Mouse (Mus musculus): Measurements from ENCODE around the gene Ogfr. TPM values are rescaled to one million over a fixed set of nuclear protein-coding genes. Genes with fewer than 3 reads are reported as not detected.

Gene Ogfr
- total RNA-seq (2021), result 10 to 100 TPM; 37.7 to 38.2 TPM
- long read RNA-seq, experiment 1, transcript Ogfr-201 (7 exons, 2,449 nt), result major isoform, 46 of 62 reads
- long read RNA-seq, experiment 1, partial matches to known transcripts, result 3 of 62 reads
- long read RNA-seq, experiment 1, other reads (novel, unspliced or antisense), result 13 of 62 reads
- long read RNA-seq, experiment 2, transcript Ogfr-201 (7 exons, 2,449 nt), result major isoform, 22 of 34 reads
- long read RNA-seq, experiment 2, partial matches to known transcripts, result 5 of 34 reads
- long read RNA-seq, experiment 2, other reads (novel, unspliced or antisense), result 7 of 34 reads

- intact Hi-C loops (cut with DNase I), result loop anchor here (5.0 kb wide), 1 partner anchor 88 kb away; no protein-coding TSS in a partner anchor
- peak; percentile 87 to 90 for DNase-seq
These were observed at the start of gene Ogfr for GRCm38 (mm10) chr2:180589123-180589831. Gene Ogfr (plus strand): TSS chr2:180589245.

DNA sequence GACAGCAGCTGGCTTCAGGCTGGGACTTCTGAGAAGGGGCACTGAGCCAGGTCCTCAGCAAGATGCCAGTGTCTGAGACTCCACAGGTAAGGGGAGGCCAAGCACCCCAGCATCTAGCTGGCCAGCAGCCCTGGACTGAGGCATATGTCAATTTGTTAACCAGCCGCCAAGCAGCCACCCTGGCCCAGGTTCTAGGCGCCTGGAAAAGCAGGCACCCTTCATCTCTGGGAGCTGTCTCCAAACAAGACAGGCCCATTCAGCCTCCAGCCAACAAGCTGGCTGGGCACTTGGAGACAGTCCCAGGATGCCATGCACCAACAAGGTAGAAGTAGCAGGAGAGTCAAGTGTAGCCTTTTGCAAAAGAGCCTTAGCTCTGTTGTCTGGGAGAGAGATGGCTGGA, 45.4 kb upstream of the Ogfr start:
- DNase-seq, result no peak
- intact Hi-C loops (cut with DNase I), result no loop called here

GRCm38 (mm10) chr2:180545046-180545445, 44.0 kb upstream of the Ogfr start:
- intact Hi-C loops (cut with DNase I), result no loop called here
- DNase-seq, result no peak

DNA sequence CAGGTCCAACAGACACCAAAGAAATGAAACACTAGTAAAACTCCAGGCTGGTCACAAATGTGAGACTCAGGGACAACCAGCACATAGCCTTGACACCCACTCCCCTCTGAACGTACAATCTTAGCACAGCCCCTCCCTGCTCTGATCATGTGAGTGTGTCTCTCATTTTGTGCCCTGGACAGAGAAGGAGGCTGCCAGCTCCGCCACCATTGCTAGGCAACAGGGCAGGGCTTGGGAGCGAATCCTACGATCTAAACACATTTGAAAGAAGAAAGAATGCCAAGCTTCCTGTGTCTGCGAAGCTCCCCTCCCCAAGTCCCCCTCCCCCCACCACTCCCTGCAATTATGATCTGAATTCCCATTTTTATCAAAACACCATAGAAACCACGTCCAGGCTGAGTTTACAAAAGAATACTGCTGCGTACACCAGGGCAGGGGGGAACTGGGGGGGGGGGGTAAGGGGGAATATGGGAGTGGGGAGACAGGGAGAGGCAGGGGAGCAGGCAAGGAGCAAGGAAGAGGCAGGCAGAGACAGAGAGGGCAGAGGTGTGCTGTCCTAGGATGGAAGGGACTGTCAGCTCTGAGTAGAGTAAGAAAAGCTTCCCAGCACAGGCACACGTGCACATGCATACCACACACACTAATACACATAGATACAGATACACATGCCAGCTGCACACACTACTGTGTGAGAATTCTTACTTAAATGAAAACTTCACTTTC, 41.5 kb upstream of the Ogfr start:
- intact Hi-C loops (cut with DNase I), result no loop called here
- no peak for DNase-seq

GRCm38 (mm10) chr2:180552340-180552739, 36.7 kb upstream of the Ogfr start:
- no peak for DNase-seq
- intact Hi-C loops (cut with DNase I), result no loop called here

GRCm38 (mm10) chr2:180555219-180555618, 33.8 kb upstream of the Ogfr start:
- DNase-seq, result no peak
- intact Hi-C loops (cut with DNase I), result no loop called here

GRCm38 (mm10) chr2:180556470-180556869, 32.6 kb upstream of the Ogfr start:
- intact Hi-C loops (cut with DNase I), result no loop called here
- no peak for DNase-seq

GRCm38 (mm10) chr2:180560245-180560644, 28.8 kb upstream of the Ogfr start:
- intact Hi-C loops (cut with DNase I), result loop anchor here (1.0 kb wide), 1 partner anchor 87 kb away; no protein-coding TSS in a partner anchor
- DNase-seq, result no peak

- no peak for DNase-seq
- intact Hi-C loops (cut with DNase I), result no loop called here
These were observed 26.9 kb upstream of the Ogfr start for GRCm38 (mm10) chr2:180562146-180562545.

DNA sequence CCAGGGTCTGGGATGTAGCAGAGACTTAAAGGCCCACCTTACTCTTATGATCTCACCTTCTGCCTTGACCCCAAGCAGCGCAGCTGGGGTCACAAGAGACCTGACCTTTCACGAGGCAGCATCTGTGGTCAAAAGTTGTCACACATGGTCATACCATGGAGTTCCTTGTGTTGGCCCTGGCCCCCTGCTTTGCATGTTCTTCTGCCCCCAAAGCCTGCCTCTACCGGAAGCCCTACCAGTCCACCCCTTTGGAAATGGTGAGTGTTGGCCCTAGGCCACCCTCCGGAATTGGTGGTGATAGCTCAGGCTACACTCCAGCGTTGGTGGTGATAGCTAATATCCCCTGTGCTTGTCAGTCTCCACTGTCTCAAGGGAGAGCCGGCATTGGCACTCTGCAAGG, 25.7 kb upstream of the Ogfr start:
- DNase-seq, result no peak
- intact Hi-C loops (cut with DNase I), result no loop called here

GRCm38 (mm10) chr2:180563841-180564240, 25.2 kb upstream of the Ogfr start:
- intact Hi-C loops (cut with DNase I), result no loop called here
- no peak for DNase-seq

DNA sequence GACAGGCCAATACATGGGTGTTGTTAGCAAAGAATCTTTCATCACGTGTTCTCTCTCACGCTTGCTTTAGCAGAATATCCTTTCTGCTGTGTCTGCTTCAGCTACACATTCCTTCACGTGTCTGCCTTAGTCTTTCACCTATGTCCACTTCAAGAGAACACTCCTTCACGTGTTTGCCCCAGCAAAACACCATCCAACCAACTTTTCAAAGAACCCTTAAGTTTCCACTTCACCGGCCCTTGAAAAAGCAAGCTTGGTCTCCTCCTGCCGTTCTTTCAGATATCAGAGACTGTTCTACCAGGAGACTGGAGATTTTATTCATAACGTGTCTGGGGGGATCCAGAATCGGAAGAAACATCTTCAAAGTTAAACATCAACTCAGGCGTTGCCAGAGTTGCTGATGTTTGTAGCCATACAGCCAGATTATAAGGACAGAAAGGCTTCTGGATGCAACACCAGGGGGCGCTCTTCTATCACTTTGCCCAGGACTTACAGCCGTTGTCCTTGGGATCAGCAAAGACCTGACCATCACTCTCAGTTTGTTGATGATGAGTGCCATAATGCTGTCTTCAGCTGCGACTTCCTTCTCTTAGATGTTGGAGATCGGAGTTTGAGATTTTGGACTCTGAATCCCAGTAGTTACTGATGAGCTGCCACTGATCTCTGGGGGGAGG, 22.7 kb upstream of the Ogfr start:
- DNase-seq, result peak; percentile 64 to 74
- intact Hi-C loops (cut with DNase I), result no loop called here

DNA sequence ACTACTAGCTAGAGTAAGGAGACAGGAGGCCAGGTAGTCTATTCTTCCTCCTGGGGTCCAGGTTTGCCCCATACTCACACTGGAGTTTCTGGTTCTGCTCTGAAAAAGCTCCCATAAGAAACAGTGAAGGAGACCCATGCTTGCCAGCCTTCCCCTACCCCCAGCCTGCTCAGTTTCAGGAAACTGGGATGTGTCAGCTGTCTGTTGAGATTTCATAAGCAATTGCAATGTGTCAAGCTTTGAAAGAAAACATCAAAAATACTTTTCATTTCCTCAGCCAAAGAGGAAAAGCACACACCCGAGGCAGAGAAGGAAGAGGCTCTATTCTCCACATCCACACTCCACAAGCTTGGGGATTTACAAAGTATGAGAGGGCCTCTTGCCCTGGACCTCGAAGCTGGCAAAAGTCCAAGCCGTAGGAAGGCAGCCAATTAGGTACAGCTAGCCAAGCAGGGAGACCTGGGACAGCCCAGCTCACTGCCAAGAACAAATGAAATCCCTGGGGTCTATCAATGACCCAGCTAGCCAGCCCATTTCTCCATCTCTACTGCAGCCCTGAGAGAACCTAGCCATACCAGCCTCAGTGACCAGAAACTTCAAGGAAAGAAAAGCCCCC, 19.9 kb upstream of the Ogfr start:
- intact Hi-C loops (cut with DNase I), result no loop called here
- peak; percentile 70 to 75 for DNase-seq

DNA sequence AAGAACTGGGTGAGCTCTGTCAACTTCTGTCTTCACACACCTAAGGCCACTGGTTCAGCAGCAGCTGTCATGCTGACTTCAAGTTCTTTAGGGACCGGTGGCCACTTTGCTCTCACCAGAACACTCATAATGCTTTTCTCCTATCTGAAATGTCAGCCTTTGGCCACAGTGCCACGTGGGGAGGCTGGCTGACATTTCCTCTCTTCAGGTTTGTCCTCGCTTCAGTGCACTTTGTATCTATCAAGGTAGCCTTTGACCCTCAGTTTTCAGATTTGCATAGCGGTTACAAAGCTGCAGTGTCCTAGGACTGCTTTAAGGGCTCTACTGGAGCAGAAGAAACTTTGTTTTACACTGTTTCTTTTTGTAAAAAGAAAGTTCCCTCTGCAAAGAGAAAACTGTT, 12.6 kb upstream of the Ogfr start:
- intact Hi-C loops (cut with DNase I), result loop anchor here (5.0 kb wide), 1 partner anchor 299 kb away; no protein-coding TSS in a partner anchor
- no peak for DNase-seq

DNA sequence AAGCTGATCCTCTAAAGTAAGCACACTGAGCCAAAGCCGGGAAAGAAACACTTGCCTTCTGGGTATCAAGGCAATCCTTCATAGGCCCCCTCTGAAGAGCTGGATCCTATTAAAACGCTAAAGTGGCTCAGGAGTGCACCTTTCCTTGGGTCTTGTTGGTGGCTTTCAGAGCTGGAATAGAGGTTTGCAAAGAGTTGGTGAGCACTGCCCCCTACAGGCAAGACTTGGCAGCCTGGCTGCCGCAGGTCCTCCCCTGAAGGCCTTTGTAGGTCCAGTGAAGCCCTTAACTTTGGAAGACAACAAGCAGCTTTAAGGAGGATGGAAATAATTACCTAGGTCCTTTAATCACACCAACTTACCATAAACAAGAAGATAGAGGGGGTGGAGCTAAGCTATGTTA, 10.4 kb upstream of the Ogfr start:
- intact Hi-C loops (cut with DNase I), result loop anchor here (1.0 to 5.0 kb wide), 3 partner anchors 105 to 301 kb away; no protein-coding TSS in a partner anchor
- DNase-seq, result peak; percentile 78 to 84

- intact Hi-C loops (cut with DNase I), result loop anchor here (2.0 kb wide), 1 partner anchor 198 kb away; no protein-coding TSS in a partner anchor
- peak in 1 of 2 experiments; percentile 26 for DNase-seq
These were observed 8.0 kb upstream of the Ogfr start, which contains the start of gene Mrgbp for GRCm38 (mm10) chr2:180581002-180581401. Gene Mrgbp (plus strand): TSS chr2:180581304.

- intact Hi-C loops (cut with DNase I), result loop anchor here (1.0 kb wide), 1 partner anchor 163 kb away; no protein-coding TSS in a partner anchor
- DNase-seq, result peak; percentile 99
These were observed 6.4 kb upstream of the Ogfr start for GRCm38 (mm10) chr2:180582481-180583153.

GRCm38 (mm10) chr2:180583154-180583507, 5.9 kb upstream of the Ogfr start:
- intact Hi-C loops (cut with DNase I), result no loop called here
- no peak for DNase-seq

GRCm38 (mm10) chr2:180588736-180589122, 316 bp upstream of the Ogfr start:
- DNase-seq, result no peak
- intact Hi-C loops (cut with DNase I), result loop anchor here (5.0 kb wide), 1 partner anchor 89 kb away; no protein-coding TSS in a partner anchor
